Mouse (Mus musculus): ENCODE data around the gene Tmem236. TPM values are rescaled to one million over a fixed set of nuclear protein-coding genes. Genes with fewer than 3 reads are reported as not detected.
"Not testable (repeated sequence)": the region's sequence is repeated elsewhere in the genome, so short reads cannot be mapped to it uniquely, and the experiment has no call there.

Tmem236 gene
- polyA plus RNA-seq, 1 experiment, result not detected

GRCm38 (mm10) chr2:14176460-14177193 is 2.3 kb downstream of the Tmem236 start:
- H3K4me1 ChIP-seq (ENCODE audit: control insufficient read depth, insufficient read depth, low read length), result no peaks in the 10 kb centered on the region
- H3K4me3 ChIP-seq (ENCODE audit: insufficient read depth, low read depth, low read length), result no peak overlapping the region
- WGBS, result 84% methylated on average over 2 of the region's 2 CpGs
- no peak for TF ChIP-seq CTCF (IDR thresholded peaks at IDR 0.05; ENCODE audit: insufficient read depth, low read depth, low read length)
- no peak for TF ChIP-seq POLR2A (IDR thresholded peaks at IDR 0.05; ENCODE audit: insufficient read depth, low read depth, low read length)
- H3K27ac ChIP-seq (ENCODE audit: insufficient read depth, low read depth, low read length), result no peak overlapping the region

- TF ChIP-seq CTCF (IDR thresholded peaks at IDR 0.05; ENCODE audit: insufficient read depth, low read depth, low read length), result no peak
- no peak for TF ChIP-seq POLR2A (IDR thresholded peaks at IDR 0.05; ENCODE audit: insufficient read depth, low read depth, low read length)
- H3K4me1 ChIP-seq (ENCODE audit: control insufficient read depth, insufficient read depth, low read length), result no peaks in the 10 kb centered on the region
- no peak overlapping the region for H3K27ac ChIP-seq (ENCODE audit: insufficient read depth, low read depth, low read length)
- H3K4me3 ChIP-seq (ENCODE audit: insufficient read depth, low read depth, low read length), result no peak overlapping the region
Observed at GRCm38 (mm10) chr2:14184375-14184774, 10.1 kb downstream of the Tmem236 start.

- Histone ChIP-seq H3K27ac (ENCODE audit: insufficient read depth, low read depth, low read length) (no peak overlapping the region), H3K4me3 (ENCODE audit: insufficient read depth, low read depth, low read length) (no peak overlapping the region), H3K4me1 (ENCODE audit: control insufficient read depth, insufficient read depth, low read length) (no peaks in the 10 kb centered on the region)
- WGBS, result 86% methylated on average over 4 of the region's 4 CpGs
- TF ChIP-seq CTCF (IDR thresholded peaks at IDR 0.05; ENCODE audit: insufficient read depth, low read depth, low read length) (no peak), POLR2A (IDR thresholded peaks at IDR 0.05; ENCODE audit: insufficient read depth, low read depth, low read length) (no peak)
Observed at GRCm38 (mm10) chr2:14190684-14191083, 16.4 kb downstream of the Tmem236 start.

GRCm38 (mm10) chr2:14191601-14192000 is 17.3 kb downstream of the Tmem236 start:
- H3K4me1 ChIP-seq (ENCODE audit: control insufficient read depth, insufficient read depth, low read length), result no peaks in the 10 kb centered on the region
- no peak overlapping the region for H3K4me3 ChIP-seq (ENCODE audit: insufficient read depth, low read depth, low read length)
- 94% methylated on average over 4 of the region's 4 CpGs for WGBS
- TF ChIP-seq CTCF (IDR thresholded peaks at IDR 0.05; ENCODE audit: insufficient read depth, low read depth, low read length) (no peak), POLR2A (IDR thresholded peaks at IDR 0.05; ENCODE audit: insufficient read depth, low read depth, low read length) (no peak)
- no peak overlapping the region for H3K27ac ChIP-seq (ENCODE audit: insufficient read depth, low read depth, low read length)

- H3K4me1 ChIP-seq (ENCODE audit: control insufficient read depth, insufficient read depth, low read length), result no peaks in the 10 kb centered on the region
- H3K27ac ChIP-seq (ENCODE audit: insufficient read depth, low read depth, low read length), result no peak overlapping the region
- no peak overlapping the region for H3K4me3 ChIP-seq (ENCODE audit: insufficient read depth, low read depth, low read length)
- WGBS, result 86% methylated on average over 6 of the region's 6 CpGs
- no peak for TF ChIP-seq CTCF (IDR thresholded peaks at IDR 0.05; ENCODE audit: insufficient read depth, low read depth, low read length)
- no peak for TF ChIP-seq POLR2A (IDR thresholded peaks at IDR 0.05; ENCODE audit: insufficient read depth, low read depth, low read length)
Observed at GRCm38 (mm10) chr2:14192046-14192445, 17.7 kb downstream of the Tmem236 start.

GRCm38 (mm10) chr2:14198325-14198903 is 24.1 kb downstream of the Tmem236 start:
- 75% methylated on average over 1 of the region's 2 CpGs for WGBS
- not testable (repeated sequence) for H3K4me3 ChIP-seq (ENCODE audit: insufficient read depth, low read depth, low read length); H3K4me1 ChIP-seq (ENCODE audit: control insufficient read depth, insufficient read depth, low read length); H3K27ac ChIP-seq (ENCODE audit: insufficient read depth, low read depth, low read length)

GRCm38 (mm10) chr2:14199621-14200020 is 25.3 kb downstream of the Tmem236 start:
- Histone ChIP-seq H3K4me3 (ENCODE audit: insufficient read depth, low read depth, low read length) (no peak overlapping the region), H3K4me1 (ENCODE audit: control insufficient read depth, insufficient read depth, low read length) (peaks cover 4% of the 10 kb centered on the region), H3K27ac (ENCODE audit: insufficient read depth, low read depth, low read length) (no peak overlapping the region)
- 25% methylated on average over 2 of the region's 2 CpGs for WGBS
- no peak for TF ChIP-seq POLR2A (IDR thresholded peaks at IDR 0.05; ENCODE audit: insufficient read depth, low read depth, low read length)
- no peak for TF ChIP-seq CTCF (IDR thresholded peaks at IDR 0.05; ENCODE audit: insufficient read depth, low read depth, low read length)

- not testable (repeated sequence) for H3K4me1 ChIP-seq (ENCODE audit: control insufficient read depth, insufficient read depth, low read length); H3K4me3 ChIP-seq (ENCODE audit: insufficient read depth, low read depth, low read length); H3K27ac ChIP-seq (ENCODE audit: insufficient read depth, low read depth, low read length)
- WGBS, result 63% methylated on average over 1 of the region's 2 CpGs
Observed at GRCm38 (mm10) chr2:14200879-14201445, 26.6 kb downstream of the Tmem236 start.

GRCm38 (mm10) chr2:14204308-14204707 is 30.0 kb downstream of the Tmem236 start:
- peaks cover 4% of the 10 kb centered on the region for H3K4me1 ChIP-seq (ENCODE audit: control insufficient read depth, insufficient read depth, low read length)
- 81% methylated on average over 1 of the region's 1 CpGs for WGBS
- H3K4me3 ChIP-seq (ENCODE audit: insufficient read depth, low read depth, low read length), result no peak overlapping the region
- no peak overlapping the region for H3K27ac ChIP-seq (ENCODE audit: insufficient read depth, low read depth, low read length)
- TF ChIP-seq CTCF (IDR thresholded peaks at IDR 0.05; ENCODE audit: insufficient read depth, low read depth, low read length), result no peak
- TF ChIP-seq POLR2A (IDR thresholded peaks at IDR 0.05; ENCODE audit: insufficient read depth, low read depth, low read length), result no peak
